Mouse (Mus musculus): ENCODE measurements around the gene Dbnl.

Dbnl gene

DNA sequence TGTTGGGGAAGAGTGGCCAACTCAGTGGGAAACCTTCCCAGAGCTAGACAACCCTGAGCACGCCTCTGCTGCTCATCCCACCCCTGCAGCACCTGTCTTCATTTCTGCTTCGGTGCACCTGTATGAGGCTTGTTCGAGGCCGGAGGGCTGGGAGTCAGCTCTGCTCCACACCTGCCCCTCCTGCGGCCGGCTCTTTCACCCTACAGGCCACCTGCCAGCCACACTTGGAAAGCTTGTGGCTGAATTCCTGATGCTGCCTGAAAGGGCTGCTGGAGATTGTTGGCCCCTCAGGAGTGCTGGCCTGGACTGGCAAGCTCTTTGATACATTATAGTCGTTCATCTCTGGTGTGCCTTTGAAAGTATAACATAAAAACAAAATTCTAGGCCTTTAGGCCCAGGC, 52.1 kb downstream of the Dbnl start:
- DNase-seq: no peak

DNA sequence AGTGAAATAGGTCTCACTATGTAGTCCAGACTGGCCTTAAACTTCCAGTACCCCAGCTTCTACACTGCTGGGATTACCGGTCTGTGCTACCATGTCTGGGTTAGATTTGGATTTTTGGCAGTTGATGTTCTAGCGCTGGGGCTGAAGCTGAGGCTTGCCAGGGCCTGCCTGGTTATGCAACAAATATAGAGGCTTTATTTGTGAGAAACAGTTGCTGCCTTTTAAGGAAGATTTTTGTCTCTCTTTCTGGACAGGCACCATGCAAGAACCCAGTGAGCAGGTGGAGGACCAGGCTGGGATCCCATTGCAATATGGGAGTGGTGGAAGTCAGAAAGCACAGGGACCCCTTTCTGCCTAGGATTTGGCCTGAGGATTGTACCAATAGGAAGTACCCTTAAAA, 53.5 kb downstream of the Dbnl start:
- no peak for DNase-seq

DNA sequence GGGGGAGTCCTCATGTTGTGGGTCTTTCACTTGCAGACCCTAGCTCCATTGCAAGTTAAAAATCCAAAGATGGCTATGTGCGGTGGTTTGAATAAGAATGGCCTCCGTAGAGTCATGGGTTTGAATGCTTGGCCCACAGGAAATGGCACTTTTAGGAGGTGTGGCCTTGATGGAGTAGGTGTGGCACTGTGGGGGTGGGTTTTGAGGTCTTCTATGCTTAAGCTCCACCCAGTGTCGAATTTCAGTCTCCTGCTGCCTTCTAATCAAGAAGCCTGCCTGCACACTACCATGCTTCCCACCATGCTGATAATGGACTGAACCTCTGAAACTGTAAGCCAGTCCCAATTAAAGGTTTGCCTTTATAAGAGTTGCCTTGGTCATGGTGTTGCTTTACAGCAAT, 54.8 kb downstream of the Dbnl start:
- no peak for DNase-seq

DNA sequence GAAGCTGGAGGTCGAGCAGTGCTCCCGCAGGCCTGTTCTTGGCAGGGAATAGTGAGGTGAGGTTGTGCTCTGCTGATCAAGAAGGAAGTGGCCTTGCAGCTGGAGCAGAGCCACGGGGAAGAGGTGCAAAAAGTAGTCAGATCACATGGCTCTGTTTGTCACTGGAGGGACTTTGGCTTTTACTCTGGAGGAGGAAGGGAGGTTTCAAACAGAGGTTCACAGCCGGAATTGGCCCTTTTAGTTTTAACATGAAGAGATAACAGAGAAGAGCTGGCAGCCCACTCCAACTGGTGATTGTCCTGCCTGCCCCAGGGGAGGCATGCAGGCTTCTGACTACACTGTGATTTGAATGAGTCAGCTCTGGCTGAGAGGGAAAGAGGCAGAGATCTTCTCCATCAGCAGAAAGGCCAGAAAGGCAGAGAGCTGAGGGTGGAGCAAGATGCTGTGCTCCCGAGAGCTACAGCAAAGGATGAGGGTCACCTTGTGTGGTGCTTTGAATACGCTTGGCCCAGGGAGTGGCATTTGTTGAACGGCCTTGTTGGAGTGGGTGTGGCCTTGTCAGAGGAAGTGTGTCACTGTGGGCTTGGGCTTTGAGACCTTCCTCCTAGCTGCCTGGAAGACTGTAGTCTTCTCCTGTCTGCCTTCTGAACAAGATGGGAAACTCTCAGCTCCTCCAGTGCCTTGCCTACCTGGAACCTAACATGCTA, 58.5 kb downstream of the Dbnl start:
- DNase-seq: no peak

DNA sequence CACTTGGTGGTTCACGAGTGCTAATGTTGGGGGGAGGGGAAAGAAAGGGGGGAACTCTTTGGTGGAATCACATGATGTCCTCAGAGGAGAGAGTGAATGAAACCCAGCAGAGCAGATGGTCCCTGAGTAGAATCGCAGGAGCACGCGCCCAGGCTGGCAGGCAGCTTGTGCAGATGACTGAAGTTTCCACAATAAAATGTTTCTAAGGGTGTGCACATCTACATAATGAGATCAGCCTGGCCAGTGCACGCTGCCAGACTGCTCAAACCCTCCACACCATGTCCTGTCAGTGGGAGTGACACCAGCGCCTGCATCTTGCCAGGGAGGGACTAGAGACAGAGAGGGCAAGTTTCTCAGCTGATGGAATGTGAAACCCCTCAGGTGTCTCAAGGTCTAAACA, 60.5 kb downstream of the Dbnl start:
- no peak for DNase-seq

DNA sequence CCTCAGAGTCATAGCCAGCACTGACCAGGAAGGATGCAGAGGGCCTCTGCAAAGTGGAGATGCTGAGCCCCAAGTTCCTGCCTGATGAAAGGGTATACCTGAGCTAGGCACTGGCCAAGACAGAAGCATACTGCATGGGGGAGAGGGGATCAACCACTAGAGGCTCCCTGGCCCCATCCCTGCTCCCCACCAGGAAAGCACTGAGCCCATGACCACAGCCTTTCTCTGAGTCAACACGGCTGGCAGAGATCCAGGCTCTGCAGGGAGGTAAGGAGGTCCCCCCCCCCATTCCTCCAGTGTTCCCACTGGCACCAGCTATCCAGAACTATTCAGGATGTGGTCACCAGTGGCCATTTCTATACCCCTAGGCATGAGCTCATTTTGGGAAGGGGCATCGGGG, 61.0 kb downstream of the Dbnl start:
- DNase-seq: no peak

DNA sequence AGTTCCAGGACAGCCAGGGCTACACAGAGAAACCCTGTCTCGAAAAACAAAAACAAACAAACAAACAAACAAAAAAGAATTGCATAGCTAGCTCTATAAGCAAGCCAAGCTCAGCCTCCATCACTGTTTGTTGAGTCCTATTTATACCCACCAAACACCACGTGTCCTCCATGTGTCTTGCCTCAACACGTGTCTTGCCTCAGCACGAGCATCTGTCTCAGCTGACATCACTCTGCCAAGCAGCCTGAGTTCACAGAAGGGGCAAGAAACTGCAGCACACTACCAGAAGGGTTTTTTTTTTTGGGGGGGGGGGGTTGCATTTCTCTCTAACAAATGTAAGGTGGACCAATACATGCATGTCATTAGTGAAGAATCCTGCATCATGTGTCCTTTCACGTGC, 62.2 kb downstream of the Dbnl start:
- no peak for DNase-seq

Data from cerebellum, adult 18-20 months (tissue).